Mouse (Mus musculus) thymus, postnatal 25 days (tissue): ENCODE data around the gene Laptm5.

Source experiments
- DNase-seq: peaks from one replicate; pipeline ENCODE4 v3.0.0; 2022

Laptm5 gene

DNA sequence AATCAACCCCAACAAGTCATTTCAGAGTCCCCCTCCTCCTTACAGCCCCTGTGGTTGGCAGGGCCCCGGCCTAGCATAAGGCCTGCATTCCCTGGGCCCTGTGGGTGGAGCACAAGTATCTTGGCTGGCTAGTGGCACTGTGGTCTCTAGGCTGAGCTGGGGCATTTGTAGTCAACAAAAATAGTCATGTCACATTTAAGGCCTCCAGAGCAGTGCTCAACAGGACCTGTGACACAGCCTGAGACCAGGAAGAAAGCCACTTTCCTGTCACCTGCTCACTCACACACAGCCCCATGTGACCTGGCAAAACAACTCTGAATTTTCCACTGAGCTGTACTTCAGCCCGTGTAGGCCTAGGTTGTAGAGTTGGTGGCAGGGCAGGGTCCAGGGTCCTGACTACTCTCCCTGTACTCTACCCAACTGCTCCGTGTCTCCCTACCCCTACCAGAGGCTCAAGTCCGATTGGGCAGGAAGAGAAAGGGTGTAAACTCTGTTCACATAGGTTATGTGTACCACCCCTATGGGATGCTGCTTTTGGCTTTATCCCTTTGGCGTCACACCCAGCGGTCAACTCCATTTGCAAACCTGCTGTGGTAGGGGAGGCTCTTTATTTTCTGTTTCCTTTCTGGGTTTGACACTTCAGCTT lies 13.0 kb upstream of the Laptm5 start:
- DNase-seq = no peak

GRCm38 (mm10) chr4:130900746-130901145 lies 12.2 kb upstream of the Laptm5 start:
- DNase-seq = no peak

GRCm38 (mm10) chr4:130902289-130902781 lies 10.6 kb upstream of the Laptm5 start:
- no peak for DNase-seq

- no peak for DNase-seq
Measured at GRCm38 (mm10) chr4:130905025-130905424, 7.9 kb upstream of the Laptm5 start.

GRCm38 (mm10) chr4:130905882-130906281 lies 7.0 kb upstream of the Laptm5 start:
- no peak for DNase-seq

- DNase-seq = no peak
Measured at GRCm38 (mm10) chr4:130906296-130906695, 6.6 kb upstream of the Laptm5 start.

- DNase-seq = no peak
Measured at GRCm38 (mm10) chr4:130907200-130908069, 5.5 kb upstream of the Laptm5 start.

- DNase-seq = no peak
Measured at GRCm38 (mm10) chr4:130908133-130908532, 4.8 kb upstream of the Laptm5 start.

- no peak for DNase-seq
Measured at GRCm38 (mm10) chr4:130909167-130909874, 3.6 kb upstream of the Laptm5 start.

DNA sequence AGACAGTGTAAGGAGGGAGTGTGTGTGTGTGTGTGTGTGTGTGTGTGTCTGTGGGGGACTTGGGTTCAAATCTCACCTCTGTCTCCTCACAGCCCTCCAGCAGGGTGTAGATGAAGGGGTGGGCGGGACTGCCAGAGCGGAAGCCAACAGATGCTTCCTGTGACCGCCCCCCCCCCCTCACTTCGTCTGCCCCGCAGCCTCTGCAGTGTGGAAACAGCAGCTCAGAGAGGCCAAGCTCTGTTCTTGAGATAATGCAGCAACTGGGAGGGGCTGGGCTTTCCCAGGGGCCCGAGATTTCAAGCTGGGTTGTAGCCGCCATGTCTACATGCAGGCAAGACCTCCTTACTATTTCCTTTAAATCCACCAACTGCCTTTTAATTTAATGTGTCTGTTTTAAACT lies 2.3 kb upstream of the Laptm5 start:
- peak; percentile 62 for DNase-seq

DNA sequence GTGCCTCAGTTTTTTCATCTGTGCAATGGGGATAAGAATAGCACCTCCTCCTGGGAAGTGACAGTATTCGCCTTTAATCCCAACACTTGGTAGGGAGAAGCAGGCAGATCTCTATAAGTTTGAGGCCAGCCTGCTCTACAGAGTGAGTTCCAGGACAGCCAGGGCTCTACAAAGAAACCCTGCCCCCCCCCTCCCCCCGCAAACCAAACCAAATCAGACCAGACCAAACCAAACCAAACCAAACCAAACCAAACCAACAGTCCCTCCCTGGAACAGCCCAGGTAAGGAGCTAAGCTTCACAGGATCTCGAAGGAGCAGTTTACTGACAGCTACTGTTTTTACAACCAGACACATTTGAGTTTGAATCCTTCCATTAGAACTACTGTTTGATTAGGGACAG lies 299 bp upstream of the Laptm5 start:
- no peak for DNase-seq

DNA sequence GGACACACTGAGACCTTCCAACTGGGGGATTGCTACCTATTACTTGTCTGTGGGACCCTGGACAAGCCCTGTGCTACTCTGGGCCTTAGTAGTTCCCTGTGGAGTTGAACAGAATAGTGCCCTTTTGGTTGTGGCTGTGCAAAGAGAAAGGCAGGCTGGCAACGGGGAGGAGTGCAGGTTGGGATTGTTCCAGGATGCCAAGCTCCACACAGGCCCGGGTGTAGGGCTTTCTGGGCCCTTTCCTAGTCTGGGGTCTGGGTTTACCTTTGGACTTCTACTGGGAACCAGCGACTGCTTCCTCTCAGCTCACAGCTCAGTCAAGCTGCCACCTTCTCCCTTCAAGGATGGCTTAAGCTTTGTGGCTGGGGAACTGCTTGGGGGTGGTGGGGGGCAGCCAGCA lies 586 bp downstream of the Laptm5 start:
- DNase-seq = peak; percentile 42

DNA sequence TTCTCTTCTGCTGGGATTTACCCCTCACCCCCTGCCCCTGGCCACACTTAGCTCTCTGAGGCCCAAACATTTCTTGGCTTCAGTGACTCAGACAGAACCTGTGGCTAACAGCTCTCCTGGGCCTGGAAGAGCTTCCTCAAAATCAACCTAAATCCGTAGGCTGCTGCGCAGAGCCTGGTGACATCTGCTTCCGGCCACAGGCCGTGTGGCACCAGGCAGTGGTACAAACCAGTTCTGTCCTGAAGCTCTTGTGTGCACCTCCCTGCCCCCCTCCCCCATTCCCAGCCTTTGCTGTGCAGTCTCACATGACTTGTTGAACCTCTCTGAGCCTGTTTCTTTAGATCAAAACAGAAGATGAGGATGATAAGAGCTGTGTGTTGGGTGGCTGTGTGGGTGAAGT lies 1.1 kb downstream of the Laptm5 start:
- peak; percentile 74 for DNase-seq

- DNase-seq = no peak
Measured at GRCm38 (mm10) chr4:130914527-130914926, 1.6 kb downstream of the Laptm5 start.

- peak; percentile 65 for DNase-seq
Measured at GRCm38 (mm10) chr4:130915006-130915667, 2.2 kb downstream of the Laptm5 start.

DNA sequence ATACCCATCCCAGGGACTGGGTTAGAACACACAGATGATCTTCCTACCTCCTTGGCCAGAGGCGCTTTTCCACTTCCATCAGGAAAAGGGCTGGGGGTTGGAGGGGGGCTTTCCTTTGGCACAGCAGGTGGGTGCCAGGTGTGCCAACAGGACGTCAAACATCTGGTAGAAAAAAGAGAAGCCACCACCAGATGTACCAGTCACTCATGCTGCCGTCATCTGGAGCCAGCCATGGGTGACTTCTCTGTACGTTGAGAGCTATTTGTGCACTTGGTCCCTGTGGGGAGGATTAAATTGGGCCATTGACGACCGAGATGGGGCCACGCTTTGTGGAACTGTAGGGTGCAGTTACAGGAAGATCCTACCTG lies 2.7 kb downstream of the Laptm5 start:
- no peak for DNase-seq

DNA sequence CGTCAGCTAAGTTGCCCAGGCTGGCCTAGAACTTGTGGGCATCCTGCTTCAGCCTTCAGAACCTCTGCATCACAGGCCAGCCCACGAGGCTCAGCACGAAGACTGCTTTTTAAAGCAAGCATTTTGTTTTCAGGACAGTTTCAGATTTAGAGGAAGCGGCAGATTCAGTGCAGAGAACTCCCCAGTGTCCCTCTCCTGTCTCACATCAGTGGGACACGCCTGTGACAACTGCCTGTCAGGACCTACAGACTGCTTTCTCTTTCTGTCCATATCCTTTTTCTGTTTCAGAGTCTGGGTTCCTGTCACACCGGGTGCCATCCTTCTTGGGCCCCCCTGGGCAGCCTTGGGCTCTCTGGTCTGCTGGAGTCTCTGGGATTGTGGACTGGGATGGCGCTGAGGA lies 3.7 kb downstream of the Laptm5 start:
- no peak for DNase-seq

- DNase-seq = no peak
Measured at GRCm38 (mm10) chr4:130917564-130917963, 4.6 kb downstream of the Laptm5 start.

GRCm38 (mm10) chr4:130918805-130919749 lies 6.2 kb downstream of the Laptm5 start:
- no peak for DNase-seq

- no peak for DNase-seq
Measured at GRCm38 (mm10) chr4:130919750-130920356, 6.9 kb downstream of the Laptm5 start.

- peak; percentile 80 for DNase-seq
Measured at GRCm38 (mm10) chr4:130920951-130921693, 8.2 kb downstream of the Laptm5 start.
